Mouse (Mus musculus) lung, embryonic 14.5 days (tissue): Measurements from ENCODE around the gene Stx1b. TPM values are rescaled to one million over a fixed set of nuclear protein-coding genes. Genes with fewer than 3 reads are reported as not detected.

Source experiments
- ATAC-seq: fragments of 200-750 bp; cut with Nextera tagmentation; 2 replicates; pipeline ENCODE4 v1.8.0; 2017; ENCODE audit warnings: mild to moderate bottlenecking, moderate TSS enrichment, moderate library complexity; ENCODE audit not compliant: insufficient read depth
- DNase-seq: peaks from one replicate; pipeline ENCODE4 v3.0.0-alpha.2; 2015
- H3K27ac ChIP-seq: fragments of 300-500 bp; sonication (generic); 2 replicates; pipeline ENCODE4 v1.5.1; 2014; ENCODE audit warnings: low read depth, mild to moderate bottlenecking, moderate library complexity
- H3K27me3 ChIP-seq: fragments of 300-500 bp; sonication (generic); 2 replicates; pipeline ENCODE4 v1.6.1; 2014; ENCODE audit warnings: low read length, control low read depth; ENCODE audit not compliant: insufficient read depth
- H3K36me3 ChIP-seq: fragments of 300-500 bp; sonication (generic); 2 replicates; pipeline ENCODE4 v1.6.1; 2014; ENCODE audit warnings: control low read depth; ENCODE audit not compliant: insufficient read depth
- H3K4me1 ChIP-seq: fragments of 300-500 bp; sonication (generic); 2 replicates; pipeline ENCODE4 v1.6.1; 2014; ENCODE audit warnings: antibody characterized with exemption, control low read depth; ENCODE audit not compliant: insufficient read depth
- H3K4me2 ChIP-seq: fragments of 300-500 bp; sonication (generic); 2 replicates; pipeline ENCODE4 v1.6.1; 2014; ENCODE audit warnings: mild to moderate bottlenecking
- H3K4me3 ChIP-seq: fragments of 300-500 bp; sonication (generic); 2 replicates; pipeline ENCODE4 v1.5.1; 2014; ENCODE audit warnings: low read depth, low read length
- H3K9ac ChIP-seq: fragments of 300-500 bp; sonication (generic); 2 replicates; pipeline ENCODE4 v1.6.1; 2014
- H3K9me3 ChIP-seq: fragments of 300-500 bp; sonication (generic); 2 replicates; pipeline ENCODE4 v1.6.1; 2016; ENCODE audit warnings: low read depth, low read length, control low read depth
- CTCF ChIP-seq: IDR thresholded peaks from 2 replicates; pipeline ENCODE4 v1.5.1; 2016; ENCODE audit warnings: antibody characterized with exemption, low read depth
- WGBS: fragments of 180-500 bp; shearing (Covaris S2); extraction: QIAGEN DNeasy Blood & Tissue Kit; methylation state at CpG from one replicate; pipeline ENCODE4 v1.1.7; 2014; 5-methylcytosine and 5-hydroxymethylcytosine counted together
- polyA plus RNA-seq: library from polyadenylated mRNA; unstranded; fragments of >200 nt; fragmentation: Nextera tagmentation; extraction: Ambion mirVana; gene quantifications from 2 replicates; pipeline ENCODE4 v1.2.1, GENCODE M21; 2014

Gene Stx1b
- polyA plus RNA-seq, result 2.0 and 2.8 TPM in 2 replicates

- no peaks in the 10 kb centered on the region for H3K9me3 ChIP-seq
- 0 out of 2 replicates have a peak within 1 kb of the TSS, but pooled peaks have one; percentile 24 for H3K27ac ChIP-seq
- peak within 1 kb of the TSS; percentile 76 for H3K4me2 ChIP-seq
- DNase-seq (peak; percentile 18), ATAC-seq (peak; percentile 67; the same call in 1 of the 2 replicates)
- 3% methylated on average over 35 of the region's 38 CpGs for WGBS
- H3K4me1 ChIP-seq, result no peaks in the 10 kb centered on the region
- H3K36me3 ChIP-seq, result no peaks in the 10 kb centered on the region
- peak within 1 kb of the TSS; percentile 64 for H3K9ac ChIP-seq
- peak within 1 kb of the TSS; percentile 56 for H3K4me3 ChIP-seq
- no peak for TF ChIP-seq CTCF
- H3K27me3 ChIP-seq, result no peaks in the 10 kb centered on the region
These were observed at the start of gene Stx1b, which contains the start of gene Stx4a for GRCm38 (mm10) chr7:127824176-127824871. TSS of gene Stx1b (minus strand) at chr7:127824549. TSS of gene Stx4a (plus strand) at chr7:127824294.

GRCm38 (mm10) chr7:127870136-127870821 is 45.9 kb upstream of the Stx1b start:
- Histone ChIP-seq H3K4me3 (no peak overlapping the region), H3K9me3 (no peaks in the 10 kb centered on the region), H3K27me3 (no peaks in the 10 kb centered on the region), H3K36me3 (peaks cover 45% of the 10 kb centered on the region), H3K4me2 (no peak overlapping the region), H3K4me1 (peaks cover 8% of the 10 kb centered on the region), H3K27ac (no peak overlapping the region), H3K9ac (no peak overlapping the region)
- peak; percentile 10 for DNase-seq
- 78% methylated on average over 5 of the region's 5 CpGs for WGBS
- peak; percentile 45 for TF ChIP-seq CTCF
- ATAC-seq, result no peak

- Histone ChIP-seq H3K4me1 (peaks cover 4% of the 10 kb centered on the region), H3K27me3 (no peaks in the 10 kb centered on the region), H3K4me3 (no peak overlapping the region), H3K9me3 (no peaks in the 10 kb centered on the region), H3K4me2 (no peak overlapping the region), H3K9ac (no peak overlapping the region), H3K27ac (no peak overlapping the region), H3K36me3 (peaks cover 53% of the 10 kb centered on the region)
- whole genome bisulfite sequencing, result 41% methylated on average over 3 of the region's 3 CpGs
- DNase-seq, result peak; percentile 79
- ATAC-seq, result peak; percentile 53; the same call in 1 of the 2 replicates
- no peak for TF ChIP-seq CTCF
These were observed 44.9 kb upstream of the Stx1b start for GRCm38 (mm10) chr7:127869149-127869810.

- 96% methylated on average over 18 of the region's 18 CpGs for WGBS
- Histone ChIP-seq H3K9me3 (no peaks in the 10 kb centered on the region), H3K4me3 (no peak overlapping the region), H3K36me3 (peaks cover 53% of the 10 kb centered on the region), H3K27me3 (no peaks in the 10 kb centered on the region), H3K4me1 (no peaks in the 10 kb centered on the region), H3K9ac (no peak overlapping the region), H3K27ac (no peak overlapping the region), H3K4me2 (no peak overlapping the region)
- DNase-seq (no peak), ATAC-seq (no peak)
- TF ChIP-seq CTCF, result no peak
These were observed 43.3 kb upstream of the Stx1b start for GRCm38 (mm10) chr7:127867641-127868040.

GRCm38 (mm10) chr7:127866434-127866833 is 42.1 kb upstream of the Stx1b start:
- TF ChIP-seq CTCF, result no peak
- Histone ChIP-seq H3K36me3 (peaks cover 46% of the 10 kb centered on the region), H3K4me2 (no peak overlapping the region), H3K27me3 (no peaks in the 10 kb centered on the region), H3K4me3 (no peak overlapping the region), H3K27ac (no peak overlapping the region), H3K4me1 (no peaks in the 10 kb centered on the region), H3K9ac (no peak overlapping the region), H3K9me3 (no peaks in the 10 kb centered on the region)
- ATAC-seq, result no peak
- DNase-seq, result no peak
- WGBS, result 91% methylated on average over 12 of the region's 12 CpGs

- H3K9ac ChIP-seq, result no peak overlapping the region
- no peak for ATAC-seq
- 86% methylated on average over 6 of the region's 6 CpGs for WGBS
- no peaks in the 10 kb centered on the region for H3K9me3 ChIP-seq
- no peaks in the 10 kb centered on the region for H3K27me3 ChIP-seq
- H3K4me2 ChIP-seq, result no peak overlapping the region
- no peak for TF ChIP-seq CTCF
- no peak overlapping the region for H3K4me3 ChIP-seq
- no peaks in the 10 kb centered on the region for H3K4me1 ChIP-seq
- no peak for DNase-seq
- no peaks in the 10 kb centered on the region for H3K36me3 ChIP-seq
- H3K27ac ChIP-seq, result no peak overlapping the region
These were observed 33.9 kb upstream of the Stx1b start for GRCm38 (mm10) chr7:127858258-127858657.

GRCm38 (mm10) chr7:127850906-127851305 is 26.6 kb upstream of the Stx1b start:
- ATAC-seq, result no peak

More at GRCm38 (mm10) chr7:127850906-127851305, 26.6 kb upstream of the Stx1b start:
- Histone ChIP-seq H3K9me3 (no peaks in the 10 kb centered on the region), H3K9ac (no peak overlapping the region), H3K4me1 (no peaks in the 10 kb centered on the region), H3K4me2 (no peak overlapping the region), H3K27ac (no peak overlapping the region), H3K27me3 (no peaks in the 10 kb centered on the region), H3K36me3 (peaks cover 18% of the 10 kb centered on the region; the same call in 1 of the 2 replicates), H3K4me3 (no peak overlapping the region)
- 51% methylated on average over 5 of the region's 5 CpGs for WGBS
- DNase-seq, result no peak
- no peak for TF ChIP-seq CTCF
